Mouse (Mus musculus) heart, adult 8-10 months (tissue): ENCODE data around the gene Arhgap45. TPM values are rescaled to one million over a fixed set of nuclear protein-coding genes. Genes with fewer than 3 reads are reported as not detected.
"Not testable (repeated sequence)": the region's sequence is repeated elsewhere in the genome, so short reads cannot be mapped to it uniquely, and the experiment has no call there.

Source experiments
- DNase-seq: peaks from one replicate; pipeline ENCODE4 v3.0.0; 2022; ENCODE audit warnings: low spot score
- total RNA-seq, 4 experiments: library from RNA; stranded (reverse); gene quantifications; 2 replicates each; pipeline ENCODE4 v1.2.4; 2022

The Arhgap45 gene
- total RNA-seq, 4 experiments from 2014 or later: 2.9 to 5.1 (median 3.4) TPM

GRCm38 (mm10) chr10:80033511-80034391 lies 17.3 kb downstream of the Arhgap45 start:
- DNase-seq: peak; percentile 58

GRCm38 (mm10) chr10:80035148-80035547 lies 18.7 kb downstream of the Arhgap45 start:
- DNase-seq: peak; percentile 57

GRCm38 (mm10) chr10:80035686-80036085 lies 19.2 kb downstream of the Arhgap45 start:
- no peak for DNase-seq

GRCm38 (mm10) chr10:80036832-80037231 lies 20.4 kb downstream of the Arhgap45 start:
- DNase-seq: peak; percentile 87

GRCm38 (mm10) chr10:80039559-80039979 lies 23.1 kb downstream of the Arhgap45 start, which contains the start of gene Polr2e:
Gene Polr2e, minus strand, starts transcription at chr10:80039795.
- DNase-seq: peak; percentile 98

- not testable (repeated sequence) for DNase-seq
These were observed 25.1 kb downstream of the Arhgap45 start for GRCm38 (mm10) chr10:80041409-80042060.

GRCm38 (mm10) chr10:80044087-80044486 lies 27.6 kb downstream of the Arhgap45 start:
- DNase-seq: no peak

GRCm38 (mm10) chr10:80045364-80045763 lies 28.9 kb downstream of the Arhgap45 start:
- not testable (repeated sequence) for DNase-seq

- no peak for DNase-seq
These were observed 29.3 kb downstream of the Arhgap45 start for GRCm38 (mm10) chr10:80045766-80046165.

GRCm38 (mm10) chr10:80047041-80047565 lies 30.6 kb downstream of the Arhgap45 start, which contains the start of gene Gpx4:
Gene Gpx4, plus strand, starts transcription at chr10:80047166.
- DNase-seq: no peak

- DNase-seq: no peak
These were observed 31.9 kb downstream of the Arhgap45 start for GRCm38 (mm10) chr10:80048396-80048795.

- no peak for DNase-seq
These were observed 32.4 kb downstream of the Arhgap45 start for GRCm38 (mm10) chr10:80048834-80049233.

GRCm38 (mm10) chr10:80050244-80050643 lies 33.8 kb downstream of the Arhgap45 start:
- DNase-seq: no peak

- DNase-seq: no peak
These were observed 34.6 kb downstream of the Arhgap45 start for GRCm38 (mm10) chr10:80050885-80051617.

- no peak for DNase-seq
These were observed 35.3 kb downstream of the Arhgap45 start for GRCm38 (mm10) chr10:80051618-80052373.

GRCm38 (mm10) chr10:80052374-80052764 lies 35.9 kb downstream of the Arhgap45 start:
- no peak for DNase-seq

GRCm38 (mm10) chr10:80053259-80053780 lies 36.9 kb downstream of the Arhgap45 start:
- peak; percentile 99 for DNase-seq

- peak; percentile 60 for DNase-seq
These were observed 37.7 kb downstream of the Arhgap45 start for GRCm38 (mm10) chr10:80053831-80054815.

- not testable (repeated sequence) for DNase-seq
These were observed 38.5 kb downstream of the Arhgap45 start for GRCm38 (mm10) chr10:80054911-80055310.
